1 mouse cellular context compared by ENCODE assay signal in genomic region chr7:25251071-25251791, GRCm38 (mm10).
TF ChIP-seq lines count a peak whose summit lies in the region.

No protein-coding gene starts in this region.

TF ChIP-seq in myocyte, 11 proteins besides CTCF, POLR2A, EP300 and RAD21 (continued from another document):
- TF ChIP-seq TCF3 (IDR thresholded peaks at IDR 0.05; ENCODE audit: insufficient read length, low read depth), result no peak
